Mouse (Mus musculus) adrenal gland, postnatal 25 days (tissue): ENCODE data around the gene Pisd. TPM values are rescaled to one million over a fixed set of nuclear protein-coding genes. Genes with fewer than 3 reads are reported as not detected.
"Not testable (repeated sequence)": the region's sequence is repeated elsewhere in the genome, so short reads cannot be mapped to it uniquely, and the experiment has no call there.

Experiments used
- DNase-seq: peaks from one replicate; pipeline ENCODE4 v3.0.0; 2021; ENCODE audit warnings: mixed read lengths
- long read RNA-seq: library from polyadenylated mRNA; stranded (forward); transcript quantifications from one replicate; pipeline ENCODE4 v2.0.0, GENCODE M21; 2021
- total RNA-seq: library from RNA; stranded (reverse); gene quantifications from 2 replicates; pipeline ENCODE4 v1.2.3, GENCODE M21; 2021

The Pisd gene
- total RNA-seq = 60.3 and 60.9 TPM in 2 replicates
- long read RNA-seq, transcript Pisd-201 (8 exons, 2,183 nt) = major isoform, 95 of 146 reads
- long read RNA-seq, partial matches to known transcripts = 2 of 146 reads
- long read RNA-seq, other reads (novel, unspliced or antisense) = 47 of 146 reads

GRCm38 (mm10) chr5:32785313-32785915, at the start of gene Pisd:
Pisd (minus strand) TSS chr5:32785646.
- peak; percentile 95 for DNase-seq

GRCm38 (mm10) chr5:32834497-32834896, 49.1 kb upstream of the Pisd start:
- DNase-seq = no peak

GRCm38 (mm10) chr5:32830054-32830453, 44.6 kb upstream of the Pisd start:
- no peak for DNase-seq

- DNase-seq = not testable (repeated sequence)
Measured at GRCm38 (mm10) chr5:32828766-32829165, 43.3 kb upstream of the Pisd start.

- DNase-seq = no peak
Measured at GRCm38 (mm10) chr5:32827009-32827408, 41.6 kb upstream of the Pisd start, which contains the start of gene Gm20671. Gm20671 (minus strand) TSS chr5:32827109.

GRCm38 (mm10) chr5:32820471-32820870, 35.0 kb upstream of the Pisd start:
- no peak for DNase-seq

GRCm38 (mm10) chr5:32815396-32815795, 29.9 kb upstream of the Pisd start:
- DNase-seq = no peak

GRCm38 (mm10) chr5:32786454-32786853, 1.0 kb upstream of the Pisd start:
- not testable (repeated sequence) for DNase-seq

- DNase-seq = no peak
Measured at GRCm38 (mm10) chr5:32784726-32785125, 720 bp downstream of the Pisd start.

GRCm38 (mm10) chr5:32781596-32781995, 3.9 kb downstream of the Pisd start:
- no peak for DNase-seq

- no peak for DNase-seq
Measured at GRCm38 (mm10) chr5:32778168-32778567, 7.3 kb downstream of the Pisd start.

- no peak for DNase-seq
Measured at GRCm38 (mm10) chr5:32772361-32772760, 13.1 kb downstream of the Pisd start.

- no peak for DNase-seq
Measured at GRCm38 (mm10) chr5:32767636-32768373, 17.6 kb downstream of the Pisd start.

GRCm38 (mm10) chr5:32767004-32767403, 18.4 kb downstream of the Pisd start:
- DNase-seq = no peak

- no peak for DNase-seq
Measured at GRCm38 (mm10) chr5:32761566-32762140, 23.8 kb downstream of the Pisd start.

GRCm38 (mm10) chr5:32760787-32761186, 24.7 kb downstream of the Pisd start:
- no peak for DNase-seq

GRCm38 (mm10) chr5:32760352-32760751, 25.1 kb downstream of the Pisd start:
- DNase-seq = not testable (repeated sequence)

GRCm38 (mm10) chr5:32759662-32760061, 25.8 kb downstream of the Pisd start:
- no peak for DNase-seq

- DNase-seq = no peak
Measured at GRCm38 (mm10) chr5:32756141-32756540, 29.3 kb downstream of the Pisd start.

- no peak for DNase-seq
Measured at GRCm38 (mm10) chr5:32751736-32752135, 33.7 kb downstream of the Pisd start.

GRCm38 (mm10) chr5:32748936-32749335, 36.5 kb downstream of the Pisd start:
- DNase-seq = no peak

GRCm38 (mm10) chr5:32747650-32748375, 37.6 kb downstream of the Pisd start:
- peak; percentile 41 for DNase-seq
